Mouse (Mus musculus): ENCODE measurements at regions not wholly inside any gene's neighbourhood (a gene's known extent, or its start where the extent isn't known, plus 50 kb on each side); places are given as distances from the start of the nearest gene placed in this dataset.

DNA sequence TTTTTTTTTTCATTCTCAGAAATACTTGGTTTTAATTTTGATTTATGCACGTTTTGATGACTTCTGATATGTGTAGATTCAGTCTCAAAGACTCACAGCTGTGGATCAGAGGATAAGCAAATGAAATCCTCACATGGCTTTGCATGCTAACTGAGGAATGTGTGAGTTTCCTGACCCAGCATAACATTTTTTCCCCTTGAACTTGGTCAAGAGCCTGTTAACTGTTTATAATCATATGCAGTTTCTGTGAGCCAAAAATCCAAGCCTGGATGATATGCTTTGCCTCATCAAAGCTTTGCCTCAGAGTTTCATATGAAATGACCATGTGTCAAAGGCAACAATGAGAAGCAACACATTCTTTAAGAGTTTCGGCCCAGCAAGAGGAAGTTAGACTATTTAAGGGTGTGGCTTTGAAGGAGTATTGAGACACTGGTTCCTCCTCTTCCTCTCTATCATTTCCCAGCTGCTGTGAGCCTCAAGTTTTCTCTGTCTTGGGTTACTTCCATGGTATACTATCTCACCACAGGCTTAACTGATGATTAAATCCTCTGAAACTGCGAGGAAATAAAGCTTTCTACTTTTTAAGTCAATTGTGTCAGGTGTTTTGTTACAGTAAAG is 117.9 kb downstream of the Snx18 start:
- TF ChIP-seq GATA1 (IDR thresholded peaks at IDR 0.05; ENCODE audit: borderline replicate concordance, low read length) (no peak), FLI1 (IDR thresholded peaks at IDR 0.05; ENCODE audit: low read length) (no peak)
